Mouse (Mus musculus) intestine, embryonic 15.5 days (tissue): ENCODE measurements at regions not wholly inside any gene's neighbourhood (a gene's known extent, or its start where the extent isn't known, plus 50 kb on each side); places are given as distances from the start of the nearest gene placed in this dataset.

Experiments
- ATAC-seq: fragments of 200-750 bp; cut with Nextera tagmentation; 2 replicates; pipeline ENCODE4 v1.8.0; 2017; ENCODE audit warnings: moderate TSS enrichment, moderate library complexity
- H3K27ac ChIP-seq: fragments of 300-500 bp; sonication (generic); 2 replicates; pipeline ENCODE4 v1.5.1; 2015; ENCODE audit warnings: mild to moderate bottlenecking, inconsistent platforms
- H3K27me3 ChIP-seq: fragments of 300-500 bp; sonication (generic); replicated peaks from 2 replicates; pipeline ENCODE4 v1.6.1; 2015; ENCODE audit warnings: inconsistent platforms
- H3K36me3 ChIP-seq: fragments of 300-500 bp; sonication (generic); 2 replicates; pipeline ENCODE4 v1.6.1; 2015; ENCODE audit warnings: inconsistent platforms
- H3K4me1 ChIP-seq: fragments of 300-500 bp; sonication (generic); replicated peaks from 2 replicates; pipeline ENCODE4 v1.6.1; 2015; ENCODE audit warnings: inconsistent platforms
- H3K4me2 ChIP-seq: fragments of 300-500 bp; sonication (generic); replicated peaks from 2 replicates; pipeline ENCODE4 v1.6.1; 2015; ENCODE audit warnings: mild to moderate bottlenecking, inconsistent platforms
- H3K4me3 ChIP-seq: fragments of 300-500 bp; sonication (generic); replicated peaks from 2 replicates; pipeline ENCODE4 v1.5.1; 2015; ENCODE audit warnings: inconsistent platforms
- H3K9ac ChIP-seq: fragments of 300-500 bp; sonication (generic); 2 replicates; pipeline ENCODE4 v1.6.1; 2015; ENCODE audit warnings: inconsistent platforms
- H3K9me3 ChIP-seq: fragments of 300-500 bp; sonication (generic); 2 replicates; pipeline ENCODE4 v1.6.1; 2016; ENCODE audit warnings: inconsistent platforms
- WGBS: fragments of 180-500 bp; shearing (Covaris S2); methylation state at CpG from one replicate; pipeline ENCODE4 v1.1.7; 2015; 5-methylcytosine and 5-hydroxymethylcytosine counted together

GRCm38 (mm10) chr17:16101548-16101947 is 270.7 kb upstream of the Rgmb start:
- Histone ChIP-seq H3K9ac (no peak overlapping the region), H3K27me3 (no peaks in the 10 kb centered on the region), H3K36me3 (no peaks in the 10 kb centered on the region), H3K4me3 (no peak overlapping the region), H3K4me2 (no peak overlapping the region), H3K4me1 (no peaks in the 10 kb centered on the region), H3K9me3 (no peaks in the 10 kb centered on the region), H3K27ac (no peak overlapping the region)
- no peak for ATAC-seq
- WGBS, result 42% methylated on average over 2 of the region's 2 CpGs

GRCm38 (mm10) chr17:16092952-16093351 is 262.1 kb upstream of the Rgmb start:
- Histone ChIP-seq H3K9me3 (no peaks in the 10 kb centered on the region), H3K36me3 (no peaks in the 10 kb centered on the region), H3K9ac (no peak overlapping the region), H3K4me2 (no peak overlapping the region), H3K27me3 (no peaks in the 10 kb centered on the region), H3K27ac (no peak overlapping the region), H3K4me3 (no peak overlapping the region), H3K4me1 (no peaks in the 10 kb centered on the region)
- ATAC-seq, result no peak
- WGBS, result 82% methylated on average over 4 of the region's 4 CpGs

GRCm38 (mm10) chr17:16089619-16090280 is 258.9 kb upstream of the Rgmb start:
- no peaks in the 10 kb centered on the region for H3K9me3 ChIP-seq
- 81% methylated on average over 8 of the region's 8 CpGs for WGBS
- no peak overlapping the region for H3K4me2 ChIP-seq
- H3K4me3 ChIP-seq, result no peak overlapping the region
- no peak overlapping the region for H3K9ac ChIP-seq
- H3K27me3 ChIP-seq, result no peaks in the 10 kb centered on the region
- no peaks in the 10 kb centered on the region for H3K4me1 ChIP-seq
- no peak overlapping the region for H3K27ac ChIP-seq
- ATAC-seq, result no peak
- H3K36me3 ChIP-seq, result no peaks in the 10 kb centered on the region

- no peak overlapping the region for H3K9ac ChIP-seq
- H3K9me3 ChIP-seq, result no peaks in the 10 kb centered on the region
- no peak overlapping the region for H3K27ac ChIP-seq
- no peak overlapping the region for H3K4me2 ChIP-seq
- H3K36me3 ChIP-seq, result no peaks in the 10 kb centered on the region
- H3K27me3 ChIP-seq, result no peaks in the 10 kb centered on the region
- H3K4me1 ChIP-seq, result no peaks in the 10 kb centered on the region
- WGBS, result 70% methylated on average over 5 of the region's 5 CpGs
- no peak for ATAC-seq
- no peak overlapping the region for H3K4me3 ChIP-seq
These were observed 258.2 kb upstream of the Rgmb start for GRCm38 (mm10) chr17:16088879-16089618.

- Histone ChIP-seq H3K9me3 (no peaks in the 10 kb centered on the region), H3K27ac (no peak overlapping the region), H3K27me3 (no peaks in the 10 kb centered on the region), H3K9ac (no peak overlapping the region), H3K4me2 (no peak overlapping the region), H3K4me3 (no peak overlapping the region), H3K36me3 (no peaks in the 10 kb centered on the region), H3K4me1 (no peaks in the 10 kb centered on the region)
- 71% methylated on average over 2 of the region's 2 CpGs for WGBS
- no peak for ATAC-seq
These were observed 256.2 kb upstream of the Rgmb start for GRCm38 (mm10) chr17:16087046-16087445.

GRCm38 (mm10) chr17:16082842-16083241 is 252.0 kb upstream of the Rgmb start:
- WGBS, result 81% methylated on average over 3 of the region's 3 CpGs
- no peaks in the 10 kb centered on the region for H3K36me3 ChIP-seq
- no peaks in the 10 kb centered on the region for H3K4me1 ChIP-seq
- no peak overlapping the region for H3K27ac ChIP-seq
- ATAC-seq, result no peak
- no peak overlapping the region for H3K9ac ChIP-seq
- no peak overlapping the region for H3K4me2 ChIP-seq
- H3K4me3 ChIP-seq, result no peak overlapping the region
- H3K9me3 ChIP-seq, result no peaks in the 10 kb centered on the region
- H3K27me3 ChIP-seq, result no peaks in the 10 kb centered on the region

GRCm38 (mm10) chr17:16078549-16078948 is 247.7 kb upstream of the Rgmb start:
- no peaks in the 10 kb centered on the region for H3K36me3 ChIP-seq
- H3K4me2 ChIP-seq, result no peak overlapping the region
- H3K27ac ChIP-seq, result no peak overlapping the region
- H3K9ac ChIP-seq, result no peak overlapping the region
- H3K9me3 ChIP-seq, result no peaks in the 10 kb centered on the region
- WGBS, result 82% methylated on average over 3 of the region's 3 CpGs
- ATAC-seq, result no peak
- H3K4me3 ChIP-seq, result no peak overlapping the region
- no peaks in the 10 kb centered on the region for H3K4me1 ChIP-seq
- H3K27me3 ChIP-seq, result no peaks in the 10 kb centered on the region

GRCm38 (mm10) chr17:16069334-16069733 is 238.5 kb upstream of the Rgmb start:
- H3K9me3 ChIP-seq, result no peaks in the 10 kb centered on the region
- WGBS, result 67% methylated on average over 1 of the region's 1 CpGs
- no peaks in the 10 kb centered on the region for H3K4me1 ChIP-seq
- no peak overlapping the region for H3K9ac ChIP-seq
- no peak overlapping the region for H3K27ac ChIP-seq
- no peaks in the 10 kb centered on the region for H3K36me3 ChIP-seq
- H3K4me3 ChIP-seq, result no peak overlapping the region
- no peak overlapping the region for H3K4me2 ChIP-seq
- no peak for ATAC-seq
- H3K27me3 ChIP-seq, result no peaks in the 10 kb centered on the region

GRCm38 (mm10) chr17:16067858-16068257 is 237.0 kb upstream of the Rgmb start:
- no peaks in the 10 kb centered on the region for H3K27me3 ChIP-seq
- H3K27ac ChIP-seq, result no peak overlapping the region
- H3K9ac ChIP-seq, result no peak overlapping the region
- 92% methylated on average over 2 of the region's 2 CpGs for WGBS
- ATAC-seq, result no peak
- H3K4me3 ChIP-seq, result no peak overlapping the region
- no peak overlapping the region for H3K4me2 ChIP-seq
- no peaks in the 10 kb centered on the region for H3K9me3 ChIP-seq
- H3K36me3 ChIP-seq, result no peaks in the 10 kb centered on the region
- no peaks in the 10 kb centered on the region for H3K4me1 ChIP-seq

GRCm38 (mm10) chr17:16054481-16054880 is 223.6 kb upstream of the Rgmb start:
- Histone ChIP-seq H3K4me3 (no peak overlapping the region), H3K9me3 (no peaks in the 10 kb centered on the region), H3K27ac (no peak overlapping the region), H3K9ac (no peak overlapping the region), H3K4me2 (no peak overlapping the region), H3K36me3 (no peaks in the 10 kb centered on the region), H3K27me3 (no peaks in the 10 kb centered on the region), H3K4me1 (no peaks in the 10 kb centered on the region)
- 0 out of 2 replicates have a peak, but pooled peaks have one; percentile 20 for ATAC-seq
- 23% methylated on average over 3 of the region's 3 CpGs for WGBS

- no peak for ATAC-seq
- 28% methylated on average over 5 of the region's 5 CpGs for WGBS
- no peak overlapping the region for H3K4me3 ChIP-seq
- no peak overlapping the region for H3K4me2 ChIP-seq
- H3K9ac ChIP-seq, result no peak overlapping the region
- H3K27ac ChIP-seq, result no peak overlapping the region
- no peaks in the 10 kb centered on the region for H3K27me3 ChIP-seq
- no peaks in the 10 kb centered on the region for H3K36me3 ChIP-seq
- H3K9me3 ChIP-seq, result no peaks in the 10 kb centered on the region
- H3K4me1 ChIP-seq, result no peaks in the 10 kb centered on the region
These were observed 220.9 kb upstream of the Rgmb start for GRCm38 (mm10) chr17:16051713-16052112.

GRCm38 (mm10) chr17:16041542-16042251 is 210.9 kb upstream of the Rgmb start:
- Histone ChIP-seq H3K4me2 (no peak overlapping the region), H3K27me3 (no peaks in the 10 kb centered on the region), H3K9ac (no peak overlapping the region), H3K4me3 (no peak overlapping the region), H3K4me1 (no peaks in the 10 kb centered on the region), H3K36me3 (no peaks in the 10 kb centered on the region), H3K27ac (peak overlapping the region; percentile 56), H3K9me3 (no peaks in the 10 kb centered on the region)
- WGBS, result 53% methylated on average over 5 of the region's 5 CpGs
- ATAC-seq, result peak; percentile 55
